Mouse (Mus musculus) midbrain, embryonic 11.5 days (tissue): Measurements from ENCODE around the gene Mblac1. TPM values are rescaled to one million over a fixed set of nuclear protein-coding genes. Genes with fewer than 3 reads are reported as not detected.
"Not testable (repeated sequence)": the region's sequence is repeated elsewhere in the genome, so short reads cannot be mapped to it uniquely, and the experiment has no call there.

Source experiments
- ATAC-seq: fragments of 200-750 bp; cut with Nextera tagmentation; 2 replicates; pipeline ENCODE4 v1.8.0; 2017; ENCODE audit warnings: moderate TSS enrichment, moderate library complexity; ENCODE audit not compliant: low FRiP score
- DNase-seq: peaks from one replicate; pipeline ENCODE4 v3.0.0; 2015; ENCODE audit warnings: low spot score; ENCODE audit errors: missing footprints
- H3K27ac ChIP-seq: fragments of 300-500 bp; sonication (generic); 2 replicates; pipeline ENCODE4 v1.5.1; 2014; ENCODE audit warnings: low read depth, low read length
- H3K27me3 ChIP-seq: fragments of 300-500 bp; sonication (generic); 2 replicates; pipeline ENCODE4 v1.6.1; 2014; ENCODE audit warnings: mild to moderate bottlenecking, low read length, moderate library complexity, mixed read lengths; ENCODE audit not compliant: control insufficient read depth, insufficient read depth
- H3K36me3 ChIP-seq: fragments of 300-500 bp; sonication (generic); 2 replicates; pipeline ENCODE4 v1.6.1; 2014; ENCODE audit warnings: mild to moderate bottlenecking, low read length, moderate library complexity, mixed read lengths; ENCODE audit not compliant: control insufficient read depth, insufficient read depth
- H3K4me1 ChIP-seq: fragments of 300-500 bp; sonication (generic); 2 replicates; pipeline ENCODE4 v1.6.1; 2014; ENCODE audit warnings: low read length; ENCODE audit not compliant: control insufficient read depth, insufficient read depth
- H3K4me2 ChIP-seq: fragments of 300-500 bp; sonication (generic); 2 replicates; pipeline ENCODE4 v1.6.1; 2014; ENCODE audit warnings: mild to moderate bottlenecking, moderate library complexity
- H3K4me3 ChIP-seq: fragments of 300-500 bp; sonication (generic); 2 replicates; pipeline ENCODE4 v1.5.1; 2014; ENCODE audit warnings: low read depth, low read length
- H3K9ac ChIP-seq: fragments of 300-500 bp; sonication (generic); 2 replicates; pipeline ENCODE4 v1.6.1; 2014; ENCODE audit warnings: low read length
- H3K9me3 ChIP-seq: fragments of 300-500 bp; sonication (generic); 2 replicates; pipeline ENCODE4 v1.6.1; 2016; ENCODE audit warnings: low read length; ENCODE audit not compliant: control insufficient read depth
- WGBS: fragments of 180-500 bp; shearing (Covaris S2); extraction: QIAGEN DNeasy Blood & Tissue Kit; methylation state at CpG from one replicate; pipeline ENCODE4 v1.1.7; 2014; 5-methylcytosine and 5-hydroxymethylcytosine counted together
- polyA plus RNA-seq: library from polyadenylated mRNA; unstranded; fragments of >200 nt; fragmentation: Nextera tagmentation; extraction: Ambion mirVana; gene quantifications from 2 replicates; pipeline ENCODE4 v1.2.1, GENCODE M21; 2014

The Mblac1 gene
- polyA plus RNA-seq, 1 experiment from 2014 or later, result 10.8 TPM

- 79% methylated on average over 3 of the region's 3 CpGs for WGBS
- ATAC-seq, result no peak
- Histone ChIP-seq H3K4me1 (no peaks in the 10 kb centered on the region), H3K27ac (no peak overlapping the region), H3K9ac (no peak overlapping the region), H3K4me2 (no peak overlapping the region), H3K4me3 (no peak overlapping the region), H3K36me3 (no peaks in the 10 kb centered on the region), H3K27me3 (no peaks in the 10 kb centered on the region), H3K9me3 (no peaks in the 10 kb centered on the region)
- no peak for DNase-seq
Observed at GRCm38 (mm10) chr5:138202086-138202485, 8.0 kb downstream of the Mblac1 start.

- 85% methylated on average over 1 of the region's 1 CpGs for WGBS
- no peak for ATAC-seq
- no peaks in the 10 kb centered on the region for H3K9me3 ChIP-seq
- H3K27me3 ChIP-seq, result no peaks in the 10 kb centered on the region
- no peak overlapping the region for H3K9ac ChIP-seq
- no peak for DNase-seq
- H3K4me2 ChIP-seq, result no peak overlapping the region
- no peaks in the 10 kb centered on the region for H3K4me1 ChIP-seq
- H3K36me3 ChIP-seq, result no peaks in the 10 kb centered on the region
- H3K27ac ChIP-seq, result no peak overlapping the region
- H3K4me3 ChIP-seq, result no peak overlapping the region
Observed at GRCm38 (mm10) chr5:138207253-138207652, 13.1 kb downstream of the Mblac1 start.

DNA sequence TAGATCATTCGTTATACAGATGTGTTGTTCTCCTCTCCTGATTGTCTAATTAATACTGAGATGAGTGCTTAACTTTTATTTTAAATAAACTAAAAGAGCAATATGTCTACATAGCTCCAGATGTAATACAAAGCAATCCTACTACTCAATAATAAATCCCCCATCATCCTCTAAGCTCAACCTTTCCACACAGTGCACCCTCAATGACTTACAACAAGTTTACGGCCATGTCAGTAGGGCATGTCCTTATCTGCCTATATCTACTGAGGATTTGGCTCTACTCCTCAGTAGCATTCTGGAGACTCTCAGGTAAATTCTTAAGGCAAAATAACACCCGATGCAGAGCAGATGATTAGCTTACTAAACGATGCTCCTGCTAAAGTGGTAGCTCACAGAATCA is 13.8 kb downstream of the Mblac1 start:
- no peak overlapping the region for H3K27ac ChIP-seq
- no peak overlapping the region for H3K4me2 ChIP-seq
- 88% methylated on average over 4 of the region's 4 CpGs for WGBS
- no peaks in the 10 kb centered on the region for H3K4me1 ChIP-seq
- ATAC-seq (no peak), DNase-seq (no peak)
- H3K9ac ChIP-seq, result no peak overlapping the region
- H3K36me3 ChIP-seq, result no peaks in the 10 kb centered on the region
- H3K9me3 ChIP-seq, result no peaks in the 10 kb centered on the region
- H3K27me3 ChIP-seq, result no peaks in the 10 kb centered on the region
- no peak overlapping the region for H3K4me3 ChIP-seq

GRCm38 (mm10) chr5:138216632-138217031 is 22.5 kb downstream of the Mblac1 start:
- not testable (repeated sequence) for ATAC-seq, H3K4me1 ChIP-seq, H3K4me3 ChIP-seq, DNase-seq, H3K9me3 ChIP-seq, H3K36me3 ChIP-seq, H3K27ac ChIP-seq, H3K9ac ChIP-seq, H3K4me2 ChIP-seq, H3K27me3 ChIP-seq
- WGBS, result 90% methylated on average over 13 of the region's 13 CpGs

DNA sequence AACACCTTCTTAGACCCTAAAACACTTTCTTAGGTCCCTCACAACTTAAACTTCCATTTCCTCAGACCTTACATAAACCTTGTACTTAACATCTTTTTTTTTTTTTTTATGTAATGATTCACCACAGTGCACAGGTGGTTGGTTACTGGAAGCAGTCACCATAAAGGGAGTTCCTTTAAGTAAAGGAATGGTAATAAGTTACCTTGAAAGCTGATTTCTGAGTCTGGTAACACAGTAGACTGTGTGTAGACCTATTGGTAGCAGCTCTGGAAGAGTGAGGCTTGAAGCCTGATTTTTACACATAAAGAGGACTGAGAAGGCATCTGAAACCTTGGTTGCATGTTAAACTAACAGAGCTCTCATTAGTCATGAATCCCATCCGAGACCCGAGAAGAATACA is 25.8 kb downstream of the Mblac1 start:
- WGBS, result 73% methylated on average over 2 of the region's 2 CpGs
- Histone ChIP-seq H3K36me3 (no peaks in the 10 kb centered on the region), H3K4me3 (no peak overlapping the region), H3K4me2 (no peak overlapping the region), H3K9me3 (no peaks in the 10 kb centered on the region; the same call in 1 of the 2 replicates), H3K27ac (no peak overlapping the region), H3K4me1 (no peaks in the 10 kb centered on the region), H3K27me3 (no peaks in the 10 kb centered on the region), H3K9ac (no peak overlapping the region)
- DNase-seq (no peak), ATAC-seq (no peak)

GRCm38 (mm10) chr5:138222111-138222510 is 28.0 kb downstream of the Mblac1 start:
- WGBS, result 23% methylated on average over 4 of the region's 4 CpGs
- Histone ChIP-seq H3K4me1 (no peaks in the 10 kb centered on the region), H3K4me2 (no peak overlapping the region)

GRCm38 (mm10) chr5:138223287-138223686 is 29.2 kb downstream of the Mblac1 start:
- H3K27ac ChIP-seq, result no peak overlapping the region

More at GRCm38 (mm10) chr5:138222111-138222510, 28.0 kb downstream of the Mblac1 start:
- Histone ChIP-seq H3K36me3 (no peaks in the 10 kb centered on the region), H3K4me3 (no peak overlapping the region), H3K9ac (no peak overlapping the region), H3K9me3 (no peaks in the 10 kb centered on the region), H3K27me3 (no peaks in the 10 kb centered on the region), H3K27ac (no peak overlapping the region)
- ATAC-seq (no peak), DNase-seq (peak; percentile 95)

GRCm38 (mm10) chr5:138225700-138226099 is 31.6 kb downstream of the Mblac1 start, which contains the start of gene Nxpe5:
TSS of gene Nxpe5 (plus strand) at chr5:138225898.
- Histone ChIP-seq H3K9ac (no peak within 1 kb of the TSS), H3K4me2 (no peak within 1 kb of the TSS), H3K27ac (no peak within 1 kb of the TSS), H3K9me3 (no peaks in the 10 kb centered on the region), H3K36me3 (no peaks in the 10 kb centered on the region), H3K27me3 (no peaks in the 10 kb centered on the region), H3K4me3 (no peak within 1 kb of the TSS), H3K4me1 (no peaks in the 10 kb centered on the region)
- DNase-seq (no peak), ATAC-seq (no peak)
- WGBS, result 54% methylated on average over 2 of the region's 2 CpGs

More at GRCm38 (mm10) chr5:138223287-138223686, 29.2 kb downstream of the Mblac1 start:
- Histone ChIP-seq H3K4me2 (no peak overlapping the region), H3K36me3 (no peaks in the 10 kb centered on the region), H3K27me3 (no peaks in the 10 kb centered on the region), H3K9me3 (no peaks in the 10 kb centered on the region), H3K9ac (no peak overlapping the region), H3K4me3 (no peak overlapping the region), H3K4me1 (no peaks in the 10 kb centered on the region)
- DNase-seq (no peak), ATAC-seq (no peak)
- 71% methylated on average over 3 of the region's 3 CpGs for WGBS

GRCm38 (mm10) chr5:138226491-138226890 is 32.4 kb downstream of the Mblac1 start:
- no peaks in the 10 kb centered on the region for H3K9me3 ChIP-seq
- no peaks in the 10 kb centered on the region for H3K4me1 ChIP-seq
- no peak overlapping the region for H3K27ac ChIP-seq
- H3K4me2 ChIP-seq, result no peak overlapping the region
- no peaks in the 10 kb centered on the region for H3K27me3 ChIP-seq
- DNase-seq, result no peak
- no peak for ATAC-seq
- no peak overlapping the region for H3K4me3 ChIP-seq
- WGBS, result 74% methylated on average over 4 of the region's 4 CpGs
- no peaks in the 10 kb centered on the region for H3K36me3 ChIP-seq
- no peak overlapping the region for H3K9ac ChIP-seq

DNA sequence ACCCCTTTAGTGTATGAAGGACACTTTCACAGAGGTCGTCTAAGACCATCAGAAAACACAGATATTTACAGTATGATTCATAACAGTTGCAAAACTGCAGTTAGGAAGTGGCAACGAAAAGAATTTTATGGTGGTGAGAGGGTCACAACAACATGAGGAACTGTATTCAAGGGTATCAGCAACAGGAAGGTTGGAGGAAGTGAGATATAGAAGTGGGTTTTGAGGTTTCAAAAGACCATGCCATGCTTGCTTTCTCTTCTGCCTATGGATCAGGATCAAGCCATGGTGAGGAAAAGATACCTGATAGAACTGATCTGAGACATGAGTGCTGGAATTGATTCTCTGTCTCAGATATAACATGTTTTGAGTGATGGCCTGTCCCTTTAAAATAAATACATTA is 33.3 kb downstream of the Mblac1 start:
- no peak overlapping the region for H3K9ac ChIP-seq
- ATAC-seq, result no peak
- no peaks in the 10 kb centered on the region for H3K36me3 ChIP-seq
- H3K27me3 ChIP-seq, result no peaks in the 10 kb centered on the region
- no peak for DNase-seq
- H3K27ac ChIP-seq, result no peak overlapping the region
- no peak overlapping the region for H3K4me2 ChIP-seq
- H3K4me1 ChIP-seq, result no peaks in the 10 kb centered on the region
- H3K4me3 ChIP-seq, result no peak overlapping the region
- 69% methylated on average over 2 of the region's 2 CpGs for WGBS
- H3K9me3 ChIP-seq, result no peaks in the 10 kb centered on the region
